Mouse (Mus musculus): ENCODE data around the gene Babam2.

- TF ChIP-seq CTCF (IDR thresholded peaks at IDR 0.05; ENCODE audit: borderline replicate concordance, extremely low read depth, insufficient read depth, insufficient read length) (no peak), POLR2A (IDR thresholded peaks at IDR 0.05; ENCODE audit: borderline replicate concordance, extremely low read depth, insufficient read depth, insufficient read length, poor library complexity, severe bottlenecking) (no peak)
Measured at GRCm38 (mm10) chr5:31807312-31807711, 109.8 kb downstream of the Babam2 start.

Measured in brain, embryonic 14.5 days (tissue).